Mouse (Mus musculus): ENCODE measurements around the gene Mfsd12.

Gene Mfsd12

GRCm38 (mm10) chr10:81382039-81382438, 24.7 kb downstream of the Mfsd12 start:
- in situ Hi-C loops (cut with MboI) = no loop called here

- in situ Hi-C loops (cut with MboI) = no loop called here
These were observed 26.7 kb downstream of the Mfsd12 start, which contains the start of the genes Dohh and Gm48551 for GRCm38 (mm10) chr10:81383802-81384604. Gene Dohh, plus strand, starts transcription at chr10:81384428. Gene Gm48551, plus strand, starts transcription at chr10:81384466.

- in situ Hi-C loops (cut with MboI) = no loop called here
These were observed 27.3 kb downstream of the Mfsd12 start for GRCm38 (mm10) chr10:81384605-81384982.

GRCm38 (mm10) chr10:81385603-81386306, 28.5 kb downstream of the Mfsd12 start:
- in situ Hi-C loops (cut with MboI) = no loop called here

GRCm38 (mm10) chr10:81387716-81388115, 30.4 kb downstream of the Mfsd12 start:
- in situ Hi-C loops (cut with MboI) = no loop called here

- in situ Hi-C loops (cut with MboI) = no loop called here
These were observed 31.3 kb downstream of the Mfsd12 start, which contains the start of gene Gm48552 for GRCm38 (mm10) chr10:81388505-81389055. Gene Gm48552, plus strand, starts transcription at chr10:81389005.

GRCm38 (mm10) chr10:81389373-81389772, 32.1 kb downstream of the Mfsd12 start:
- in situ Hi-C loops (cut with MboI) = no loop called here

GRCm38 (mm10) chr10:81389801-81390677, 32.7 kb downstream of the Mfsd12 start:
- in situ Hi-C loops (cut with MboI) = no loop called here

- in situ Hi-C loops (cut with MboI) = no loop called here
These were observed 33.3 kb downstream of the Mfsd12 start for GRCm38 (mm10) chr10:81390678-81390965.

- in situ Hi-C loops (cut with MboI) = no loop called here
These were observed 35.0 kb downstream of the Mfsd12 start for GRCm38 (mm10) chr10:81392270-81392669.

GRCm38 (mm10) chr10:81392781-81393185, 35.5 kb downstream of the Mfsd12 start, which contains the start of gene Smim24:
Gene Smim24, plus strand, starts transcription at chr10:81393051.
- in situ Hi-C loops (cut with MboI) = no loop called here

GRCm38 (mm10) chr10:81393456-81394063, 36.3 kb downstream of the Mfsd12 start:
- in situ Hi-C loops (cut with MboI) = no loop called here

GRCm38 (mm10) chr10:81395127-81395526, 37.8 kb downstream of the Mfsd12 start:
- in situ Hi-C loops (cut with MboI) = no loop called here

- in situ Hi-C loops (cut with MboI) = no loop called here
These were observed 38.6 kb downstream of the Mfsd12 start for GRCm38 (mm10) chr10:81395865-81396264.

GRCm38 (mm10) chr10:81396749-81397148, 39.5 kb downstream of the Mfsd12 start:
- in situ Hi-C loops (cut with MboI) = no loop called here

GRCm38 (mm10) chr10:81399296-81399695, 42.0 kb downstream of the Mfsd12 start:
- in situ Hi-C loops (cut with MboI) = no loop called here

- in situ Hi-C loops (cut with MboI) = no loop called here
These were observed 42.6 kb downstream of the Mfsd12 start for GRCm38 (mm10) chr10:81399798-81400308.

GRCm38 (mm10) chr10:81400371-81401204, 43.3 kb downstream of the Mfsd12 start:
- in situ Hi-C loops (cut with MboI) = no loop called here

GRCm38 (mm10) chr10:81401205-81401520, 43.9 kb downstream of the Mfsd12 start:
- in situ Hi-C loops (cut with MboI) = no loop called here

- in situ Hi-C loops (cut with MboI) = no loop called here
These were observed 44.4 kb downstream of the Mfsd12 start for GRCm38 (mm10) chr10:81401521-81402226.
